Mouse (Mus musculus) kidney, embryonic 16.5 days (tissue): Measurements from ENCODE around the gene Ifna14. TPM values are rescaled to one million over a fixed set of nuclear protein-coding genes. Genes with fewer than 3 reads are reported as not detected.

Experiments
- ATAC-seq: fragments of 200-750 bp; cut with Nextera tagmentation; 2 replicates; pipeline ENCODE4 v1.8.0; 2017; ENCODE audit warnings: moderate TSS enrichment; ENCODE audit not compliant: low FRiP score, low TSS enrichment
- H3K27ac ChIP-seq: fragments of 300-500 bp; sonication (generic); 2 replicates; pipeline ENCODE4 v1.5.1; 2014; ENCODE audit warnings: low read length
- H3K27me3 ChIP-seq: fragments of 300-500 bp; sonication (generic); 2 replicates; pipeline ENCODE4 v1.6.1; 2014; ENCODE audit warnings: low read length, control low read depth, mixed read lengths; ENCODE audit not compliant: insufficient read depth
- H3K36me3 ChIP-seq: fragments of 300-500 bp; sonication (generic); 2 replicates; pipeline ENCODE4 v1.6.1; 2014; ENCODE audit warnings: low read length, control low read depth, mixed read lengths; ENCODE audit not compliant: insufficient read depth
- H3K4me1 ChIP-seq: fragments of 300-500 bp; sonication (generic); 2 replicates; pipeline ENCODE4 v1.6.1; 2014; ENCODE audit warnings: low read length, control low read depth, mixed read lengths; ENCODE audit not compliant: insufficient read depth
- H3K4me2 ChIP-seq: fragments of 300-500 bp; sonication (generic); replicated peaks from 2 replicates; pipeline ENCODE4 v1.6.1; 2014; ENCODE audit warnings: low read depth, low read length
- H3K4me3 ChIP-seq: fragments of 300-500 bp; sonication (generic); 2 replicates; pipeline ENCODE4 v1.5.1; 2014; ENCODE audit warnings: mild to moderate bottlenecking, low read length
- H3K9ac ChIP-seq: fragments of 300-500 bp; sonication (generic); replicated peaks from 2 replicates; pipeline ENCODE4 v1.6.1; 2014; ENCODE audit warnings: low read length
- H3K9me3 ChIP-seq: fragments of 300-500 bp; sonication (generic); 2 replicates; pipeline ENCODE4 v1.6.1; 2016; ENCODE audit warnings: low read length, control low read depth
- WGBS: fragments of 180-500 bp; shearing (Covaris S2); extraction: QIAGEN DNeasy Blood & Tissue Kit; methylation state at CpG from one replicate; pipeline ENCODE4 v1.1.7; 2014; 5-methylcytosine and 5-hydroxymethylcytosine counted together
- polyA plus RNA-seq: library from polyadenylated mRNA; unstranded; fragments of >200 nt; fragmentation: Nextera tagmentation; extraction: Ambion mirVana; gene quantifications from 2 replicates; pipeline ENCODE4 v1.2.1, GENCODE M21; 2015

Ifna14 gene
- polyA plus RNA-seq, 1 experiment from 2014 or later: not detected

DNA sequence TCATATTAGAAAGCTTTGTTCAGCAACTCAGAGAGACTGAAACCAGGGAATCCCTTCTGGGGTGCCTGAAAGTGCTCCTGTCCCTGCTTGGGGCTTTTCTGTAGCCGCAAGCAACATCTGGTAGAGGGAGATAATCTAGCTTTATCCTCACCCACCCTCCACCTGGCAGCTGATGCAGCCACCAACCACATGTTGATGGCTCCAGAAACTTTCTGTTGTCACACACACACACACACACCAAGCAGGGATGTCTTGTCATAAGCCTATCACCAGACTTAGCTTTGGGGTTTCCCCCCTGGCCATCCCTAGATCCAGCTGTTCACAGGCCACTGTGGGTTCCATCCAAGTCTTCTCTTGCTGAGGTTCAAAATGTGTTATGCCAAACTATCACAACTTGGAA lies 35.9 kb downstream of the Ifna14 start:
- 100% methylated on average over 1 of the region's 1 CpGs for WGBS
- no peak overlapping the region for H3K9ac ChIP-seq
- no peak overlapping the region for H3K4me3 ChIP-seq
- H3K4me1 ChIP-seq: no peaks in the 10 kb centered on the region
- no peak overlapping the region for H3K27ac ChIP-seq
- no peaks in the 10 kb centered on the region for H3K9me3 ChIP-seq
- ATAC-seq: no peak
- H3K4me2 ChIP-seq: no peak overlapping the region
- H3K36me3 ChIP-seq: no peaks in the 10 kb centered on the region
- H3K27me3 ChIP-seq: no peaks in the 10 kb centered on the region

DNA sequence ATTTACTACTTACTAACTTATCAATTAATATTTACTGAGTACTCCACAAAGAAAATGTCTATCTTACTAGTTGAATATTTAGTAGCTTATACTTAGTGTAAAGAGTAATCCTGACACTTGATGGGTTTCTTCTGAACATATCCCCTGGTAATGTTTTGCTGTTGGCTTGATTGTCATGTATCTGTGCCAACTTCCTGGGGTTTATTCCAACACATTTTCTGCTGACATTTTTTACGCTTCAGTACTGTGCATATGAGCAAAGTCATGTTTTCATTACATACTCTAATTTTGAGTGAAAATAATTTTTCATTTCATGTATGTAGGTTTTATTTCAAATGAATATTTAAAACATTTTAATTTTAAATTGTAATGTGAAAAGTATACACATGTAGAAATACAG lies 36.7 kb downstream of the Ifna14 start:
- no peaks in the 10 kb centered on the region for H3K4me1 ChIP-seq
- no peaks in the 10 kb centered on the region for H3K27me3 ChIP-seq
- H3K4me2 ChIP-seq: no peak overlapping the region
- H3K4me3 ChIP-seq: no peak overlapping the region
- H3K27ac ChIP-seq: no peak overlapping the region
- ATAC-seq: no peak
- H3K9me3 ChIP-seq: no peaks in the 10 kb centered on the region
- H3K36me3 ChIP-seq: no peaks in the 10 kb centered on the region
- 89% methylated on average over 1 of the region's 1 CpGs for WGBS
- no peak overlapping the region for H3K9ac ChIP-seq

DNA sequence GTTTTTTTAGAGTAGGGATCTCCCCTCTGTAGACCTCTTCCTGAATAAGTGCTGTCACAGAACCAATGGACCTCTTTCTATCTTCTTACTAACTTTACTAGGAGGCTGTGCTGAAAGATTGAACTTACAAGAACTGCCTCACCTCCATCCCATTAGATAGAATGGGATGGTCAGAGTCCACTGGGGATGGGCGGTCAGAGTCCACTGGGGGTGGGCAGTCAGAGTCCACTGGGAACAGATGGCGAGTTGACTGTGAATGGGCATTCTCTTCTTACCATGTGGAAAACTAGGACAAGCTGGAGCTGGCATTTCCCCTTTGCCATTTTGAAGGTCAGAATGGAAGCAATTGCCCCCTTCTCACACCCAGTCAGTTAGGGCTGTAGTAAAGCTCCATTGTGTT lies 38.1 kb downstream of the Ifna14 start:
- Histone ChIP-seq H3K27ac (no peak overlapping the region), H3K27me3 (no peaks in the 10 kb centered on the region), H3K4me2 (no peak overlapping the region), H3K9ac (no peak overlapping the region), H3K9me3 (no peaks in the 10 kb centered on the region), H3K4me1 (no peaks in the 10 kb centered on the region), H3K4me3 (no peak overlapping the region), H3K36me3 (no peaks in the 10 kb centered on the region)
- WGBS: 98% methylated on average over 2 of the region's 2 CpGs
- no peak for ATAC-seq

DNA sequence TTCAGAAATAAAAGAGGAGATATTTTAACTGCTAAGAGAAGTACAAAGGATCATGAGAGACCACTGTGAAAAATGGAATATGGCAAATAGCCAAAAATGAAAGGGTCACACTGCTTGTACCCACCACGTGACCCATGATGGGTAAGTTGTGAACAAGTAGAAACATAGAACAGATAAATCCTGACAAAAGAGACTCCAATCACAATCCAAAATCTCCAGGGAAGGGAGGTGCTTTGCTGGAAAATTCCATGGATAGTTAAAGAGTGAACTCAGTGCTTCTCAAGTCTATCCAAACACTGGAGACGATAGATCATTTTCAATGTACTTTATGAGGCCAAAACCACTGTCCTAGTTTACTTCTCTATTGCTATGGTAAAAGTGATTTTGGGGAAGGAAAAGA lies 40.7 kb downstream of the Ifna14 start:
- ATAC-seq: no peak
- WGBS: 61% methylated on average over 2 of the region's 2 CpGs
- H3K27ac ChIP-seq: no peak overlapping the region
- no peak overlapping the region for H3K9ac ChIP-seq
- no peaks in the 10 kb centered on the region for H3K27me3 ChIP-seq
- H3K36me3 ChIP-seq: no peaks in the 10 kb centered on the region
- no peaks in the 10 kb centered on the region for H3K4me1 ChIP-seq
- no peaks in the 10 kb centered on the region for H3K9me3 ChIP-seq
- no peak overlapping the region for H3K4me3 ChIP-seq
- no peak overlapping the region for H3K4me2 ChIP-seq

DNA sequence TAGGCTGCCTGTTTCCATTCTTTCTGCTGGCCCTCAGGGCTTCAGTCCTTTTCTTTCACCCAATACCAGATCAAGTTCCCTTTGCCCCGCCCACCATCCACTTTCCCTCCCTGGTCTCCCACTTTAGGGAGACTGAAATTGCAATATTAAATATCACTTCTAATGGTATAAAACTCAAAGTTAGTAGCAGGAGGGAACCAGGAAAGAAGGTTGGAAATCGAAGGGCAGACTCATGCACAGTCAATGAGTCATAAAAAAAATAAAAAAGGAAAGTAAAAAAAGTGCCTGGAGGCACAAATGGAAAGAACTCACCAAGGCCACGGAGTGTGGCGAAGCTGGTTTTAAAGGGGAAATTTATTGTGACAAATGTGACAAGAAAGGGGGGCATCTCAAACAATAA lies 41.3 kb downstream of the Ifna14 start:
- Histone ChIP-seq H3K36me3 (no peaks in the 10 kb centered on the region), H3K27me3 (no peaks in the 10 kb centered on the region), H3K4me2 (no peak overlapping the region), H3K4me3 (no peak overlapping the region), H3K27ac (no peak overlapping the region), H3K9ac (no peak overlapping the region), H3K9me3 (no peaks in the 10 kb centered on the region), H3K4me1 (no peaks in the 10 kb centered on the region)
- WGBS: 69% methylated on average over 4 of the region's 4 CpGs
- no peak for ATAC-seq

DNA sequence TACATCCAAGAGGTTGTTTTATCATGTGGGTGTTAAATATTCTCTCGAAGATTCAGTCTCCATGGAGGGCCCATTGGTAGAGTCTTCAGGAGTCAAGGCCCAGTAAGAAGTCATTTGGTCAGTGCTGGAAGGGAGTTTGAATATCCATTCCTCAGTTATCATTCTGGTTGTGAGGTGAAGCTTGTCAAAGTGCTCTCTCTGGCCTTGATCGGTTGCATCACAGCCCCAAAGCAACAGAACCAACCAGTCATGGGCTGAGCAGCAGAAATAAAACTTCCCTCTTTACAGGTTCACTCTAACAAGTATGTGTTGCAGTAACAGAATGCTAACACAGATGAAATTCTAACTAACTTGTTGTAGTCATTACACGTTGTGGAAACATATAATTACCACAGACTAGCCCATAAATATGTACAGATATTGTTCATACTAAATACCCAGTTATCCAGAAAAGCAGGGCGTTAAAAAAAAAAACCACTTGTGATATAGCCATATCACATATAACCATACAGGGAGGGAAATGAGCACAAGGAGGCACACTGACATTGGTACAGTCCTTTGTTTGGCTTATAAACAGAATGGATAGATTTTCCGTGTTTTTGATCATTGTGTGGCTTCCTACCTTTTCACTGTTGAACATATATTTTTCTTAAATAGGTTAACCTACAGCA lies 45.1 kb downstream of the Ifna14 start:
- no peaks in the 10 kb centered on the region for H3K27me3 ChIP-seq
- H3K4me1 ChIP-seq: no peaks in the 10 kb centered on the region
- WGBS: 87% methylated on average over 5 of the region's 5 CpGs
- ATAC-seq: no peak
- no peak overlapping the region for H3K4me3 ChIP-seq
- H3K4me2 ChIP-seq: no peak overlapping the region
- no peaks in the 10 kb centered on the region for H3K36me3 ChIP-seq
- no peaks in the 10 kb centered on the region for H3K9me3 ChIP-seq
- H3K27ac ChIP-seq: no peak overlapping the region
- H3K9ac ChIP-seq: no peak overlapping the region

DNA sequence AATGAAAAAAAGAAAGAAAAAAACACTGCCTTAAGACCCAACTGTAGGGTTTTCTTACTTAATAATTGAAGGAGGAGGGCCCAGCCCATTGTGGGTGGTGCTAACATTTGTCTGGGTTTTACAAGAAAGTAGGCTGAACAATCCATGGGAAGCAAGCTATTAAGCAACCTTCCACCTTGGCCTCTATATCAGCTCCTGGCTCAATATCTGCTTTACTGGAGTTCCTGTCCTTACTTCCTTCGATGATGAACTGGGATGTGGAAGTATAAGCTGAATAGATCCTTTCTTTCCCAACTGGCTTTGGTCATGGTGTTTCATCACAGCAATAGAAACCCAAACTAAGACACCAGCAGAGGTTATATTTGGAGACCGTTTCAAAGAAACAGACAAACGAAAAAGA lies 46.2 kb downstream of the Ifna14 start:
- no peaks in the 10 kb centered on the region for H3K4me1 ChIP-seq
- no peaks in the 10 kb centered on the region for H3K36me3 ChIP-seq
- no peak overlapping the region for H3K27ac ChIP-seq
- H3K4me2 ChIP-seq: no peak overlapping the region
- H3K4me3 ChIP-seq: no peak overlapping the region
- H3K9me3 ChIP-seq: no peaks in the 10 kb centered on the region
- no peaks in the 10 kb centered on the region for H3K27me3 ChIP-seq
- no peak overlapping the region for H3K9ac ChIP-seq
- ATAC-seq: no peak
- 83% methylated on average over 3 of the region's 3 CpGs for WGBS

DNA sequence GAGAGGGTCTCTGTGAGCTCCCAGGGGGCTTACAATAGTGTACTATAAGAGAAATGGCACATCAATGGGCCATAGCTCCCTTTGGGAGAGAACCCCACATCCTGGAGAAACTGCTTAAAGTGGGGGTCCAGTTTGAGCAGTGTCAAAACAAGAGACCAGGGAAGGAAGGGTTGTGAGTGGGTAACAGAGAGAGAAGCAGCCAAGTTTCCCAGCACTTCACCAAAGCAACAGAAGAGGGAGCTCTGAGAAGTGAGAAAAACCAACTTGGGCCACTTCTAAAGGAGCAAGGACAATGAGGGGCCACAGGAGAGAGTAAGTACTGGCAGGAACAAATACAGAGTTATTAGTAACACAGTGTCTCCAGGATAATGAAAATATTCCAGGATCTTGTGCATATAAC lies 48.4 kb downstream of the Ifna14 start:
- no peak overlapping the region for H3K9ac ChIP-seq
- H3K9me3 ChIP-seq: no peaks in the 10 kb centered on the region
- no peak overlapping the region for H3K4me3 ChIP-seq
- no peaks in the 10 kb centered on the region for H3K36me3 ChIP-seq
- ATAC-seq: no peak
- H3K4me1 ChIP-seq: no peaks in the 10 kb centered on the region
- no peaks in the 10 kb centered on the region for H3K27me3 ChIP-seq
- no peak overlapping the region for H3K4me2 ChIP-seq
- no peak overlapping the region for H3K27ac ChIP-seq

DNA sequence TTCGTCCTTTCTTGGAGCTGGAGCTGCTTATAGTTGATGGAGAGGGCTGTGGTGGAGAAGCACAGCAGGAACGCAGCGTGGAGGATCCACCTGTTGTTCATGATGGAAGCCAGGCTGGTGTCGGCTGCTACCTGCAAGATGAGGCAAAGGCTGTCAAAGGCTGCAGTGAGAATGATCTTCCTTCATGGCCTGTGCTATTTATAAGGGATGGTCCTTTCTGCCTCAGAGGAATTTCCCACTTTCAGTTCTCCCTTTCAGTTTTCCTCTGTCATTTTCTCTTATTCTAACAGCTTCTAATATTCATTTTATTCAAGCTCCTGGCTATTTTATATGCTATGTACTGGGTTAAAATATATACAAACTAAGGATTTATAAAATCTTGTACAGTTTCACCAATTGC lies 48.9 kb downstream of the Ifna14 start, which contains the start of gene Ifnb1:
Gene Ifnb1 (minus strand): TSS at position 101 of the 400 bp plus-strand sequence.
- no peak within 1 kb of the TSS for H3K4me3 ChIP-seq
- no peak within 1 kb of the TSS for H3K4me2 ChIP-seq
- H3K27ac ChIP-seq: no peak within 1 kb of the TSS
- no peaks in the 10 kb centered on the region for H3K4me1 ChIP-seq
- WGBS: 84% methylated on average over 4 of the region's 4 CpGs
- H3K36me3 ChIP-seq: no peaks in the 10 kb centered on the region
- no peak within 1 kb of the TSS for H3K9ac ChIP-seq
- ATAC-seq: no peak
- H3K9me3 ChIP-seq: no peaks in the 10 kb centered on the region
- H3K27me3 ChIP-seq: no peaks in the 10 kb centered on the region
